28 mouse cellular contexts compared by ENCODE assay signal in genomic region chr9:77928769-77929168, GRCm38 (mm10). TPM values are rescaled to one million over a fixed set of nuclear protein-coding genes. Genes with fewer than 3 reads are reported as not detected.
DNase-seq lines count a peak whose midpoint lies in the region; ATAC-seq and TF ChIP-seq lines count a peak whose summit lies in the region.
"Had no signal": no experiment of that assay in that cellular context is flagged by ENCODE, and none has a peak within 500 bp of the region (broad histone marks: within the 10 kb centered on the region; RNA-seq: fewer than 3 reads in every experiment).

No protein-coding gene starts in this region.

- peak; percentile 55 for ATAC-seq in inflammation-experienced regulatory T-cells, adult 6 months
- ATAC-seq: forebrain, embryonic 16.5 days; liver, embryonic 12.5 days; liver, postnatal 0 days; midbrain, embryonic 16.5 days had no signal

- no peak for TF ChIP-seq POLR2A in thymus, adult 2 months (IDR thresholded peaks at IDR 0.05; ENCODE audit: control insufficient read depth, extremely low read depth, insufficient read depth, low read length, poor library complexity)

- H3K4me1 ChIP-seq in thymus, adult 2 months (replicated peaks; ENCODE audit: control insufficient read depth, insufficient read depth, low read length): peaks cover 35% of the 10 kb centered on the region
- peaks cover 72% of the 10 kb centered on the region for H3K4me1 ChIP-seq in embryonic facial prominence, embryonic 10.5 days

- no peaks in the 10 kb centered on the region for H3K36me3 ChIP-seq in thymus, adult 2 months (ENCODE audit: control insufficient read depth, insufficient read depth, low read length)
- peaks cover 7% of the 10 kb centered on the region for H3K36me3 ChIP-seq in embryonic facial prominence, embryonic 10.5 days (replicated peaks)
- H3K36me3 ChIP-seq: hindbrain, embryonic 13.5 days; liver, embryonic 12.5 days had no signal

- no peak for TF ChIP-seq CTCF in thymus, adult 2 months (IDR thresholded peaks at IDR 0.05; ENCODE audit: borderline replicate concordance, control insufficient read depth, extremely low read depth, insufficient read depth, low read length, poor library complexity)

- WGBS in thymus, adult 2 months: 71% methylated on average over 4 of the region's 4 CpGs
- 87% methylated on average over 4 of the region's 4 CpGs for WGBS in embryonic facial prominence, embryonic 10.5 days

- DNase-seq in adrenal gland, adult 2 months: peak; percentile 34
- no peak for DNase-seq in adrenal gland, postnatal 36 days
- DNase-seq in thymus, postnatal 0 days (ENCODE audit: low spot score): peak; percentile 42
- no peak for DNase-seq in thymus, adult 2 months
- DNase-seq in embryonic facial prominence, embryonic 10.5 days (ENCODE audit: low spot score): no peak
- DNase-seq in adrenal gland, postnatal 4 days (ENCODE audit: low spot score in 2 of 2): no peak
- no peak for DNase-seq in layer of hippocampus, postnatal 25 days (ENCODE audit: extremely low spot score in 1 of 2, low spot score in 1 of 2)
- DNase-seq: adrenal gland, postnatal 14 days; cerebellum, adult 2 months; cerebellum, postnatal 14 days; gastrocnemius, adult 2 months; gastrocnemius, postnatal 36 days; heart, adult 18-20 months; heart, postnatal 4 days; kidney, adult 2 months; kidney, postnatal 4 days; layer of hippocampus, postnatal 36 days; left cerebral cortex, postnatal 4 days; liver, postnatal 0 days; right cerebral cortex, postnatal 25 days had no signal

- no peak overlapping the region for H3K27ac ChIP-seq in thymus, adult 2 months (ENCODE audit: control insufficient read depth, insufficient read depth, low read length)
- peak overlapping the region; percentile 1; the same call in 1 of the 2 replicates for H3K27ac ChIP-seq in embryonic facial prominence, embryonic 10.5 days (replicated peaks)
- H3K27ac ChIP-seq: forebrain, embryonic 10.5 days; gastrocnemius, adult 2 months; hindbrain, embryonic 13.5 days; kidney, postnatal 0 days; liver, embryonic 12.5 days; macrophage had no signal

- H3K9me3 ChIP-seq in embryonic facial prominence, embryonic 10.5 days: no peaks in the 10 kb centered on the region
- H3K9me3 ChIP-seq: forebrain, embryonic 10.5 days; hindbrain, embryonic 13.5 days; liver, embryonic 12.5 days had no signal

- H3K27me3 ChIP-seq in thymus, adult 2 months (ENCODE audit: control insufficient read depth, insufficient read depth, low read length): no peaks in the 10 kb centered on the region
- no peaks in the 10 kb centered on the region for H3K27me3 ChIP-seq in embryonic facial prominence, embryonic 10.5 days (replicated peaks; ENCODE audit: low read depth, poor library complexity, severe bottlenecking)
- H3K27me3 ChIP-seq: hindbrain, embryonic 13.5 days; liver, embryonic 12.5 days had no signal

- no peak overlapping the region for H3K4me3 ChIP-seq in thymus, adult 2 months (ENCODE audit: control insufficient read depth, insufficient read depth, low read length)
- H3K4me3 ChIP-seq in embryonic facial prominence, embryonic 10.5 days: no peak overlapping the region
- H3K4me3 ChIP-seq: forebrain, embryonic 10.5 days; gastrocnemius, adult 2 months; hindbrain, embryonic 13.5 days; liver, embryonic 12.5 days had no signal

RNA-seq across cellular contexts. Expression of gene Elovl5, which starts 11.6 kb away (rescaled TPM):
- 1,000 to 10,000 TPM in 1 of 2 experiments, 100 to 1,000 TPM in 1; 490 to 1,131 TPM for total RNA-seq in adrenal gland, adult 2 months (2021)
- 123 and 254 TPM in 2 replicates for polyA plus RNA-seq in adrenal gland, adult 2 months (2012; rRNA removed)
- total RNA-seq in adrenal gland, postnatal 36 days (2021): 100 to 1,000 TPM; 613 to 759 TPM
- polyA plus RNA-seq in thymus, postnatal 0 days (2015; fragmentation: Nextera tagmentation; extraction: Ambion mirVana): 81.3 and 89.8 TPM in 2 replicates
- polyA plus RNA-seq in thymus, adult 2 months (2012; rRNA removed): 74.0 and 79.6 TPM in 2 replicates
- polyA plus RNA-seq in embryonic facial prominence, embryonic 10.5 days (2016; fragmentation: Nextera tagmentation; extraction: Ambion mirVana): 90.4 and 96.1 TPM in 2 replicates
- 100 to 1,000 TPM in 2 of 3 experiments, 10 to 100 TPM in 1; 97.0 to 142 (median 135) TPM for polyA plus RNA-seq in inflammation-experienced regulatory T-cells, adult 6 months (2017; shearing (Covaris generic))
- 100 to 1,000 TPM; 226 to 250 TPM for total RNA-seq in adrenal gland, postnatal 4 days (2021)
- 10 to 100 TPM; 68.9 to 74.6 TPM for total RNA-seq in layer of hippocampus, postnatal 25 days (2021)

Comparison
In these comparisons a context has a peak if more than half of its experiments do, and no peak if none do; other contexts are left out.
1. DNase-seq: peak in adrenal gland, adult 2 months (single experiment) and thymus, postnatal 0 days (single experiment); none in adrenal gland, postnatal 36 days (0 of 2), thymus, adult 2 months (single experiment), embryonic facial prominence, embryonic 10.5 days (single experiment), adrenal gland, postnatal 4 days (0 of 2) and layer of hippocampus, postnatal 25 days (0 of 2).